Mouse (Mus musculus) cerebellum, adult 11 months (tissue): ENCODE measurements around the gene 4930550L24Rik.

ENCODE experiments used
- DNase-seq: peaks from one replicate; pipeline ENCODE4 v3.0.0; 2022

The 4930550L24Rik gene

DNA sequence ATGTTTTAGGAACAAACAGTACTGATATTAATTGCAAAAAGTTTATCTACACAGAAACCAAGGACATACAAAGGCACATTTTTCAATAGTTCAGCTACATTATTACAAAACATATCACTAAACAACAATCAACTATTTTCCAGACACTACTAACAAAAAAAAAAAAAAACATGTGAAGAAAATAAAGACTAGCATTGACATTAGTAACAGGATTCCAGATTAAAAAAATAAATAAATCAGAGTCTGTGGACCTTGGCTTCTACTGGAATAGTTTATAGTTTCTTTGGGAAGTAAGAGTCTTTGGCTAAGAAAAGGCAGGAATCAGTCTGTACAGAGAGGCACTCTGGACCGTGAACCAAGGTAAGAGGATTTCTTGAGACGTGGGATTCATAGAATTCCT is at the start of gene 4930550L24Rik:
TSS of gene 4930550L24Rik (plus strand) at position 301 of the 400 bp plus-strand sequence.
- no peak for DNase-seq

GRCm38 (mm10) chrX:58900753-58901152 is 8.4 kb upstream of the 4930550L24Rik start:
- no peak for DNase-seq

DNA sequence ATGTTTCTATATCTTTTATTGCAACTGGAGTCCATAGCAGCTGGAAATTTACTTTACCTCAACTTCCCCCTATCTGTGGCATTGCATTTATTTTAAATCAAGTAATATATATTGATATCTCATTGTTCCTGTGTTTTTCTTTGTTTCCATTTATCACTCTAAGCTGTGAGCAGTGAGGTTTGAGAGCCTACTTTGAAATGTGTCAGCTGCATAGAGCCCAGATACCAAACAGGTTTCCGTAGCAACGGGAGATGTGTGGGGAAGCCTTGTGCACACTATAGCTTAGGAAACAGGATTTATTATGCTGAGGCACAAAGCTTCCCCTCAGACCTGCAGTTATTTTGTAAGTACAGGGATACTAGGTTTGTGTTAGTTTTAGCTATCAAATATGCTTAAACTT is 58.8 kb downstream of the 4930550L24Rik start:
- no peak for DNase-seq
